Mouse (Mus musculus): ENCODE measurements around the gene Bora. TPM values are rescaled to one million over a fixed set of nuclear protein-coding genes. Genes with fewer than 3 reads are reported as not detected.

The Bora gene
- total RNA-seq, 2 experiments from 2014 or later: 2.7 to 3.2 TPM

- no peak for DNase-seq
- intact Hi-C loops (cut with DNase I): no loop called here
Measured at GRCm38 (mm10) chr14:99058959-99059586, 13.1 kb downstream of the Bora start.

- intact Hi-C loops (cut with DNase I): no loop called here
- no peak for DNase-seq
Measured at GRCm38 (mm10) chr14:99060616-99061015, 14.6 kb downstream of the Bora start.

- DNase-seq: no peak
- intact Hi-C loops (cut with DNase I): no loop called here
Measured at GRCm38 (mm10) chr14:99063091-99063490, 17.1 kb downstream of the Bora start.

GRCm38 (mm10) chr14:99071146-99071545, 25.1 kb downstream of the Bora start:
- intact Hi-C loops (cut with DNase I): no loop called here
- no peak for DNase-seq

- no peak for DNase-seq
- intact Hi-C loops (cut with DNase I): no loop called here
Measured at GRCm38 (mm10) chr14:99088947-99089346, 42.9 kb downstream of the Bora start.

- intact Hi-C loops (cut with DNase I): loop anchor here (5.0 kb wide), 1 partner anchor 57 kb away; no protein-coding TSS in a partner anchor
- peak; percentile 99 for DNase-seq
Measured at GRCm38 (mm10) chr14:99099267-99099966, 53.4 kb downstream of the Bora start, which contains the start of the genes Pibf1 and Dis3. Pibf1 (plus strand) TSS chr14:99099424. Dis3 (minus strand) TSS chr14:99099770.

- peak in 1 of 2 experiments; percentile 5 for DNase-seq
- intact Hi-C loops (cut with DNase I): loop anchor here (5.0 kb wide), 1 partner anchor 58 kb away; no protein-coding TSS in a partner anchor
Measured at GRCm38 (mm10) chr14:99099967-99100587, 54.1 kb downstream of the Bora start.

GRCm38 (mm10) chr14:99103050-99103449, 57.0 kb downstream of the Bora start:
- intact Hi-C loops (cut with DNase I): no loop called here
- no peak for DNase-seq

GRCm38 (mm10) chr14:99104542-99105123, 58.6 kb downstream of the Bora start:
- intact Hi-C loops (cut with DNase I): no loop called here
- no peak for DNase-seq

- intact Hi-C loops (cut with DNase I): no loop called here
- no peak for DNase-seq
Measured at GRCm38 (mm10) chr14:99106671-99107070, 60.6 kb downstream of the Bora start.

- intact Hi-C loops (cut with DNase I): no loop called here
- no peak for DNase-seq
Measured at GRCm38 (mm10) chr14:99107631-99108187, 61.7 kb downstream of the Bora start.

GRCm38 (mm10) chr14:99108762-99109161, 62.7 kb downstream of the Bora start:
- no peak for DNase-seq
- intact Hi-C loops (cut with DNase I): no loop called here

GRCm38 (mm10) chr14:99117576-99117975, 71.6 kb downstream of the Bora start:
- intact Hi-C loops (cut with DNase I): no loop called here
- no peak for DNase-seq

GRCm38 (mm10) chr14:99121584-99122339, 75.7 kb downstream of the Bora start:
- DNase-seq: no peak
- intact Hi-C loops (cut with DNase I): no loop called here

GRCm38 (mm10) chr14:99124076-99124475, 78.1 kb downstream of the Bora start:
- intact Hi-C loops (cut with DNase I): no loop called here
- DNase-seq: no peak

Other genes with a start within 250 kb of the Bora start
- 1 to 10 TPM; 1.1 to 3.7 TPM for gene Rpl36a-ps1, start 51.9 kb upstream of the Bora start, total RNA-seq (2021)
- gene Mzt1, start 88 bp upstream of the Bora start, total RNA-seq (2021): 10 to 100 TPM; 31.9 to 32.1 TPM
- 1 to 10 TPM; 7.3 to 9.0 TPM for gene Pibf1, start 53.2 kb downstream of the Bora start, total RNA-seq (2021)
- gene Dis3, start 53.5 kb downstream of the Bora start, total RNA-seq (2021): 10 to 100 TPM; 11.9 to 12.0 TPM

All from heart, postnatal 14 days (tissue).